Mouse (Mus musculus): Measurements from ENCODE around the gene Hist1h2ba.
A peak's percentile ranks its signal among the peaks of the same experiment; 100 is the strongest.

Hist1h2ba gene

DNA sequence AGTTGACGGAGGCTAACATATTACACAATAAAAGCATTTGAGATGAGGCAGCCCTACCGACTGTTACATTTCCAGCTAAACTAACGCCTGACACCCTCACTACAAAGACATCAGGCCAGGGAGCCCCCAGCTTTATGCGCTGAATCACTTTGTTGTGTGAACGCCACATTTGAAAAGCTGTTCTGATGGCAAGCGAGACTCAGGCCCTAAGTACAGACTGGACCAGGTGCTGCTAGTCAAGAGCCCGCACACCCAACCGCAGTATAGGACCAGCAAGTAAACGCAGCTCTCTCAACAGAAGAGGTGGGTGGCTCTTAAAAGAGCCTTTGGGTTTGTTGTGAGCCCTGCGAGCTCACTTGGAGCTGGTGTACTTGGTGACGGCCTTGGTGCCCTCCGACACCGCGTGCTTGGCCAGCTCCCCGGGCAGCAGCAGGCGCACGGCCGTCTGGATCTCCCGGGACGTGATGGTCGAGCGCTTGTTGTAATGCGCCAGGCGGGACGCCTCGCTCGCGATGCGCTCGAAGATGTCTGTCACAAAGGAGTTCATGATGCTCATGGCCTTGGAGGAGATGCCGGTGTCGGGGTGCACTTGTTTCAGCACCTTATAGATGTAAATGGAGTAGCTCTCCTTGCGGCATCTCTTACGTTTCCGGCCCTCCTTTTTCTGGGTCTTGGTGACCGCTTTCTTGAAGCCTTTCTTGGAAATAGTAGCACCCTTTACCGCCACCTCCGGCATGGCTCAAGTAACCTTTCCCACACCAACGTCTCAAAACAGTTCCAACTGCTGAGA is at the start of gene Hist1h2ba:
Hist1h2ba (minus strand) TSS at position 736 of the 790 bp plus-strand sequence.
- no peak for DNase-seq (ENCODE audit: low read depth, low spot score)

DNA sequence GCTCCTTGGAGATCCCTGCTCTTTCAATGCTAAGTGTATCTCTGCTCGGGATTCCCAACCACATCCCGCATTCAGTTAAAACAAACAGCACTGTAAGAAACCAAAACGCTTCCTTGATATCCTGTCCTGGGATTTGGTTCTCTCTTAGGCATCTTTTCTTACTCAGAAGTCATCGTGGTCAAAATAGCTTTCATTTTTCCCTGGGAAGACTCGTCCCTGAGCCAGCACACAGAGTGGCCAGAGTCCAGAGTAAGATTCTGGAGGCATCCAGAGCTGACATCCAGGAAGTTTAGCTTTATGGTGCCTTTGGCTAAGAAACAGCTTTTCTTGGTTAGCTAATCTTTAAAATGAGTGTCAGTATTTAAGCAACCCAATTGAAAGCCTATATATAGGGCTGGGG is 38.3 kb upstream of the Hist1h2ba start:
- DNase-seq (ENCODE audit: low read depth, low spot score) = no peak

DNA sequence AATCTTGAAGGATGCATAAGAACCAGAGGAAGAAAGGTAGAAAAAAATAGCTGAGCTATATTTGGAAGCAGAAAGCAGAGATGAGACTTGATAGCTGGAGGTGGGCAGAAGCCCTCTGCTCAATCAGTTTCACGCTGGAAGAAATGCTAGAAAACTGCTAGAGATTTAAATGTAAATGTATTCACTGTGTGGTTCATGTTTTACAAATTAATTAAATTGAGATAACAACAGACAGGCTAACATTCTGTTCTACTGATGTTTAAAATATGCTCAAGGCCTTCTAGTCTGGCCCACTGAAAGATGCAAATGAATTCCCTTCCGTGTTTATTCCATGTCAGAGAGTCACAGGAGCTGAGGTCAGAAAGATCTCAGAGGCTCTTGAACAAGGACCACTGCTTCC is 37.9 kb upstream of the Hist1h2ba start:
- DNase-seq (ENCODE audit: low read depth, low spot score) = no peak

DNA sequence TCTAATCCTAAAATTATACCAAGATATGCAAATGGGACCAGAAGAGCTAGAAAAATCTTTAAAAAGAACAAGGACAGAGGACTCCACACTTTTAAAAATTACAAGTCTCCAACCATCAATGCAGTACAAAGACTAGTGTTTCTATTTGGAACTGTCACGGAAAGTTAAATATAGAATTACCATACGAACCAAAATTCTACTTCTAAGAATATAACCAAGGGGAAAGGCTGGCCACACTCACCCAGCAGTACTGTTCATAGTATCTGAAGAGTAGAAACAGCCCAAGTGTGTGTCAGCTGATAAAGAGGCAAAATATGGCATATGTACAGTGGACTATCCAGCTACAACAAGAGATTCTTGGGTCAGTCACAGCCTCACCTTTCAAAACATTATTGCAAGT is 31.0 kb upstream of the Hist1h2ba start:
- DNase-seq (ENCODE audit: low read depth, low spot score) = no peak

DNA sequence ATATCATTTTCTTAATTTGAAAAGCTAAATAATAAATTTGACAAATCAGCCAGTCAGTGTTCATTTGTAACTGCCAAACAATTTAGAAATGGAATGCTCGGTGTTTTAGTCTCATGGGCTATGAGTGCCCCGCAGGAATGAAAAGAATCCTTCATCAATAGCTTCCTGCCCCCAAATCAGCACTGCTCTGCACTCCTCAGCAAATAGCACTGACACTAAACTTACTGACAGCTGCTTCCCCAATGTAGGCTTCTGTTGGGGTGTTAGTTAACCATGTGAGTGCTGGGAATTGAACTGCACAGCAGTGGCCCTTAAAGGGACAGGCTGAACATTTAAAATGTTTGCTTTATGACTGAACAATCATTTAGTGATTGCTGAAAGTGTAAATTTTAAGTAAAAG is 25.8 kb upstream of the Hist1h2ba start:
- no peak for DNase-seq (ENCODE audit: low read depth, low spot score)

DNA sequence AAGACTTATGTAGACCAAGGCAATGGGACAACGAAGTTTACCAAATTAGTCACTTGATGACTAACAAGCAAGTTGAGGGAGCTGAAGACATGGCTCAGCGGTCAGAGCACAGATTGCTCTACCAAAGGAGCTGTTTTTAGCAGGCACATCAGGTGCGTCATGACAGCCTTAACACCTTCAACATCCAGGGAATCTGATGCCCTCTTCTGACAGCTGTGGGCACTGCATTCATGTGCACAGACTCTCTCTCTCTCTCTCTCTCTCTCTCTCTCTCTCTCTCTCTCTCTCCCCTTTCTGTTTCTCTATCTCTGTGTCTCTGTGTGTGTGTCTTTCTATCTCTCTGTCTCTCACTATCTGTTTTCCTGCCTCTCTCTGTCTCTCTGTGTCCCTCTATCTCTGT is 17.0 kb upstream of the Hist1h2ba start:
- DNase-seq (ENCODE audit: low read depth, low spot score) = no peak

DNA sequence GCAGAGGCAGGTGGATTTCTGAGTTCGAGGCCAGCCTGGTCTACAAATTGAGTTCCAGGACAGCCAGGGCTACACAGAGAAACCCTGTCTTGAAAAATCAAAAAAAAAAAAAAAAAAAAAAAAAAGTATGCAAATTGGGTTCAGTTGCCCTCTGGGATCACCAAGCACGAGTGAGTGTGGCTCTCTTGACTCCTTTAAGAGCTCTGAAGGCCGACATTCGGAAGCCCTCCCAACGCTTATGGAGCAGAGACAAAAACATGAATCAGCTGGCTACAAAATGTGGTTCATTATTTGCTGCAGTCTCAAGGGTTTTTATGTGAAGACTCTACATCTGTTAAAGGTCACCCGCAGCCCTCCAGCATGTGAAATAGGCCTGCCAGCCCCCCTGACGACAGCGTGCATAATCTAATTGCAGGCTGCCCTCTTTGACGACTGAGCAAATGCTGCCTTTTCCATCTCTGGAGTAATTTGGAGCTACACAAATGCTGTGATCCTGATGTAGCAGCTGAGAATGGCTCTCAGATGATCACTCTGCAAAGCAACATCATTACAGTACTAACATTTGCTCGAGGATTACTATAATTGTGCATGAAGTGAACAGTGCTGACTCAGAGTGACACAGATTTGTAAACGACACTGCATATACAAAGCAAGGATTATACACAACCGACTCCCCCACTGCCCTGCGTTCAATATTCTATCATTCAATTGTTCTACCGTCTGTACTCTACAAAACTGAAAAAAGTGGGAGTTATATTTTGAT is 15.7 kb upstream of the Hist1h2ba start:
- no peak for DNase-seq (ENCODE audit: low read depth, low spot score)

DNA sequence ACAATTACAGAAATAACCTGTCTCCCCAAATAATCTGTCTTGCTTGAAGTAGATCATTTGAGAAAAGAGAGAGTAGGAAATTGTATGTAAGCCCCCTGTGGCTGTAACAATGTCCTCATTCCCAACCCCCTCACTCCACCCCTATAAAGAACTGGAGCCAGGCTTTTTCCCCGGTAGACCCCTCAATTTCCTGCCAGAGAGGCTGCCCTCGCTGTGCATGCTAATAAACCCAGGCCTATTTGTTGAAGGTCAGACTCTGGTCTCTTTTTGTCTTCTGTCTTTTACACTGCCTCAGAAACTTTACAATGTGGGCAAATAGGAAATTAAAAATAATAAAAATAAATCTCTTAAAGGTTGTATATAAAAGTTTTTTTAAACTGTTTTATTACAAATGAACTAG is 12.3 kb upstream of the Hist1h2ba start:
- no peak for DNase-seq (ENCODE audit: low read depth, low spot score)

DNA sequence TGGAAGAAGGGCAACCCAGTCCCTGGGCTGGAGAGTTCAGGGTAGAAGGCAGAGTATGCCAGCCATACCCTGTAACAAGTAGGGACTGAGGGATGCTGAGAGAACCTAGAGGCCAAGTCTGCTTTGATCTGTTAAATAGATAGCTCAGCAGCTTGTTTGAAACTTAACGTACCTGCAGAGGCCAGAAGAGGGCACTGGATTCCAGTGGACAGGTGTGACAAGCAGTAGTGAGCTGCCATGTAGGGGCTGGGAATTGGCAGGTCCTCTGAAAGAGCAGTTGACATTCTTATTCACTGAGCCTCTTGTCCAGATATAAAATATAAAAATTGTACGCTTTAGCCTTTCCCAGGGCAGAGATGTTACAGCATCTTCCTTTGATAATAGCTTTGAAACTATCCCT is 8.9 kb upstream of the Hist1h2ba start:
- no peak for DNase-seq (ENCODE audit: low read depth, low spot score)

DNA sequence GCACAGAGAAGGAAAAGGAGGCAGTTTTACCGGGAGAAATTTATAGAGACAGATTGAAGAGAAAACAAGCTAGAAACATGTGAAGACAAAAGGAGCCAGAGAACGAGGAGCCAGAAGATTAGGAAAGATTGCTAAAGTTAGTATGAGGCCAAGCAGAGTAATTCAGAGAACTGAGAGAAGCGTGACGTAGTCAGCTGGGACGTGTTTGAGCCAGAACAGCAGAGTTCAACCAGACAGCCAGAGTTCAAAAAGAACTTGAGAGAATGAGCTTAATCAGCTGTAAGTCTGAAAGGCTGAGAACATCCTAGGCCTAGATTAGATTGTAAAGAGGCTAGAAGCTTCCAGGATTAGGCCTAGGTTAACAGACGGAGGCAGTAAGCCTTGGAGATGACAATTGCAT is 6.3 kb upstream of the Hist1h2ba start:
- no peak for DNase-seq (ENCODE audit: low read depth, low spot score)

DNA sequence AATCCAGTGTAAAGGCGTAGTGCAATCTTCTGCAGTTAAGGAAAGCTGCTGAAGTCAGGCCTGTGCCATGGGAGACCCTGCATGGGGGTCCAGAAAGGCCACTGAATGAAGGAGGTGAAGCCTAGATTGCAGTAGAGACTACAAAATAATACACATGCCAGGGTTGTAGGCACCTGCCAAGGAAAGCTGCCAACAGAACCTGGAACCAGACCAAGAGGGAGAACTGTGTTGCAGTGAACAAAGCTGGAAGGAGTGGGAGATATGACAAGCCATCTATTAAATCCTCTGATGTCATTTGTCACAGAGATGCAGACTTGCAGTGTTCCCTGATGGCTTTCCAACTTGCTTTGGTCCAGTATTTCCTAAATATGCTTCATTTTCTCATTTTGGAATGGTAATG is 4.7 kb upstream of the Hist1h2ba start:
- DNase-seq (ENCODE audit: low read depth, low spot score) = no peak

DNA sequence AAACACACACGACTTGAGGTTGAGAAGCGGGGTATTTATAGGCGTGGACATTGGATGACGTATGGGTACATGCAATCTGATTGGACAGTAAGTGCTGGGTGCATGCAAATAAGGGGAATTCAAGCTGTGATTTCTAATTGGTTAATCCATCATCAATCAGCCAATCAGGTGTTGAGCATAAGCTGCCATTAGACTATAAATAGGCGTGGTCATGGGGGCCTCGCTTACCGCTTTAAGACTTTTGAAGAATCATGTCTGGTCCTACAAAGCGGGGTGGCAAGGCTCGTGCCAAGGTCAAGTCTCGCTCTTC is 210 bp upstream of the Hist1h2ba start, which contains the start of gene Hist1h2aa:
Hist1h2aa (plus strand) TSS at position 252 of the 310 bp plus-strand sequence.
- no peak for DNase-seq (ENCODE audit: low read depth, low spot score)

DNA sequence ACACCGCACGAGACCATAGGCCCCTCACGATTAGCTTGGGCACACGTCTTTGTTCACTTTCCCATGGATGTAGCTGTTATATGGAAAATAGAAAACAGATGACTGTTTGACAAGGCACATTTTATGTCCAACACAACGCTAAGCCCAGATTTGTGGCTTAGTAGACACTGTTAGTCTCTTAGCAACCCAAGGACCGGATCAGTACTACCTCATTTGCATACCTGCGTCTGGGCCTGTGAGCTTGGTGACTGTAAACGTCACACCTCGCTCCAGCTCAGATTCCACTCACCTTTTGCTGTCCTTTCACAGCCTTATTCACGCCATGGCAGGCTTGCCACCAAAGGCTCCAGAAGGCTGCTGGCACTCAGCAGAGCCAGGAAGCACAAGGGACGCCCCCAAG is 3.1 kb downstream of the Hist1h2ba start:
- peak; percentile 54 for DNase-seq (ENCODE audit: low read depth, low spot score)

DNA sequence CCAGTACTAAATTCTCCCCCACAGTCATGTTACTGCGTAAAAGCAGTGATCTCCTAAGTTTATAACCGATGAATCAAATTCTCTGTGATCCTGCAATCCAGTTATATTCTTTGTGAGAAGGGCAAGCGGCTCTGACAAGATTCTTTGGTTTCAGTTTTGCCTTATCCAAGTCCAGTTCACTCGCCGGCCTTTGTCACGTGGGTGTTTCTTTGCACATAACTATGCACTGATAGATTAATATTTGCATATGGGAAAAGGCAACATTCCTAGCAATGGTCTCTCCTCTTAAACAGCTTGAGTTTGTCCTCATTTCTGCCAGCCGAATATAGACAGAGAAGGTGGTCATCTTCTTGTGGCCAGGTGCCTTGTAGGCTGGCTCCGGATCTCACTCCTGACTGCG is 3.5 kb downstream of the Hist1h2ba start:
- DNase-seq (ENCODE audit: low read depth, low spot score) = no peak

DNA sequence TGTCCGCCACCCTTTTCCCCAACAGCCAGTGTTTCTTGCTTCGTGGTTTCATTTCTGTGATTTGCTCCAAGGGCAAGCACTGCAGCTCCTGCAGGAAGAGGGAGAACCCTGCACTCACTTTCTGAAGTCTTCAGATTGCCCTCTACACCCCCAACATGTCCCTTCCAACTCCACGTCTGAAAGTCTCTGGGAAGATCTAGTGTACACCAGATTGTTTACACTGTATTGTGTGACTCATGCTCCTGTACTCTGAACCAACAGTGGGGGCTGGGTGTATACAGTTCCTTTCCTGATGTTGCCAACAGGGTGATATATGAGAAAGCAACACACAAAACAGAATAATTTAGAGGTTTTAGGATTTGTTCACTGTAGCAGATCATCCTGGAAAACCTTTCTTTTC is 5.3 kb downstream of the Hist1h2ba start:
- no peak for DNase-seq (ENCODE audit: low read depth, low spot score)

DNA sequence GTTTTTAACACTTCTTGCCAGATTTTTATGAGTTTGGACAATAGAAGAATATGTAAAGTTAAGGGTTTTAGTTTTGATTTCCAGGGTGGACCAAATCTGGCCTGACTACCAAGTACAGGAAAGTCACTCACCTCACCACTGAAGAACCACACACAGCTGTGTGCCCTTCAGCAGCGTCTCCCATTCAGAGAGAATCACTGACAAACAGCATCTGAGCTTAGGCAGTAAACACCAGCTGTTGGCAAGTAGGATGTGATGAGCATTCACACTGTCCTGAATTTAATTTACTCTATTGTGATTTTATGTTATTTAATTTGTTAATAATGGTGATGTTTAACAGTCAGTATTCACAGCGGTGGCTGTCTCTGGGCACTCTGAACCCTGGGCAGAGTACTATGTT is 8.2 kb downstream of the Hist1h2ba start:
- no peak for DNase-seq (ENCODE audit: low read depth, low spot score)

DNA sequence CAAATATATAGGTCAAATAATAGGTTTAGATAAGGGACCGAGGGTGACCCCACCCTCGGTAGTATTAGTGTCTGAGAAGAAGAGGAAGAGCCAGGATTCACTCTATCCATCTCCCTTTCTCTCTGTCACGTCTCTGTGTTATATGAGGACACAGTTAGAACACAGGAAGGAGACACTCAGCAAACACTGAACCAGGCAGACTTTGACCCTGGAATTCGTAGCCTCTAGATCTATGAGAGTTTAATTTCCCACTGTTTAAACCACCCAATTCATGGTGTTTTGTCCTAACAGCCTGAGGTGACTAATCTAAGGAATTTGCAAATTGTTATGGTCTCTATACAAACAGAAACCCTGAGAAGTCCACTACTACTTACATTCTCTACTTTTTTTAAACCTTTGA is 16.3 kb downstream of the Hist1h2ba start:
- no peak for DNase-seq (ENCODE audit: low read depth, low spot score)

DNA sequence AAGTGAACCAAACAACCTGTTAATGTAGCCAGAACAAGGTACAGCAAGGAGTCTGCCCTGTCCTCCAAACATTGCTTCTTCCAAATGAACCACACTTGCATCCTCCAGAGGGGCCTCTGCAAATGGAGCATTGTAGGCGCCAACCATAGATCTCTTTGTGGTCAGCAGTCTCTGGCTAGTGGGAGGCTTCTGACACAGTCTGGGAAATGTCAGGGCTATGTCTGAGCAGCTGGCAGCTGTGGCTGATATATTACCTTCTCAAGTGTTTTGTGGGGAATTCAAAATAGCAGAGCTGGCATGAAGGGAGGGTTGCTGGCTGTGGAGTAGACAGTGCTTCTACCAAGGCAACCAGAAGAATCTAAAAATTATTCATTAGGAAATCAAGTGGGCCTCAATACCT is 17.8 kb downstream of the Hist1h2ba start:
- DNase-seq (ENCODE audit: low read depth, low spot score) = no peak

DNA sequence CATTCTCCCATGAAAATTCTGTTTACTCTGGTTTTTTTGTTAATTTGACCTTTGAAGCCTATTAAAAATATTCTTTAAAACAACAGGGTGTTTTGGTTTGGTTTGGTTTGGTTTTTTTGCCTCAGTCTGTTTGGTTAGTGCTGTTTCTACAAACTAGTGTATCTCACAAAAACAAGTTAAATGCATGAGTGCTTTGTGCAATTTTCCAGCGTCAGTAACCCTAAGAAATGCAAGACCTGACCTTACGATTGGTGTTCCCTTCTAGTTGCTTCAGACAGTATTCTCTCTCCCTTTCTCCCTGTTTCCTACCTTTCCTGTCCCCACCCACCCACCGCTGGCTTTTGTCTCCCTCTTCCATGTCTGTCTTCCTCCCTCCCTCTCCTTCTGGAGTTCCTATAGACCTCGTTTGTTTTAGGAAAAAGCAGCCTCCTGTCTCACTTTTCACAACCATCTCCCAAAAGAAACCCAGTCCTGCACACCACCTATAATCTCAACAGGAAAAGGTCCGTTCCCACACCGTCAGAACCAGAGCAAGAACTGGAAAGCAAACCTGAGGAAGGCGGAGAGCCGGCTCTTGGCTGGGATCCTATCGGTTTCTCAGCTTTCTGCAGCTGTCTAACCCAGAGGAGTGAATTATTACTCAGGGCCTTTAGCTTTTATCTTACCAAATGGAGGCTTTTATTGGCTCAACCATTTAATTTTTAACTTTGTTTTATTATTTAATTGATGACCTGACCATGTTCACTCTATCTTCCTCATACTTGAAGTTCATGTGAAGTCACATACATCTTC is 19.4 kb downstream of the Hist1h2ba start, which contains the start of gene Slc17a4:
Slc17a4 (minus strand) TSS at position 634 of the 792 bp plus-strand sequence.
- DNase-seq (ENCODE audit: low read depth, low spot score) = no peak

DNA sequence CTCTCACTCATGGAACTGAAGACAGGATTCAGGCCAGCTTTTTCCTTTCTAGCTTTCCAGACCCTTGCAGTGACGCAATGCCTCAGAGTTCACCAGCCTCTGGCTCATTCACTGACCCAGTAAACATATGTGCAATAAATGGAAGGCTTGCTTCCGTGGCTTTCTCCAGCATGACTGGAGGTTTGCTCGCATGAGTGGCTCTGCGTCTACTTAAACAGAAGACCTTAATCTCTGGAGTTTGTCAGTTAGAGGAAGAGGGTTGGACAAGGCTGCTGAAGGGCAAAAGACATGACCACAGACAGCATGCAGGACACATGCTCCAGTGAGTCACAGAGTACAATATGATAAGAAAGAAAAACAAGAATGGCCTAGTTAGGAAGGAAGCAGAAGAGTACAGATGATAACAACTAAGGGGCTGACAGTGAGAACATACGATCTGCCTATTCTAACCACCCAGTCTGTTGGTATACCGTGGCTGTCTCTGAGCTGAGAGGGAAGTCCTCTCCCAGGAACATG is 20.1 kb downstream of the Hist1h2ba start:
- DNase-seq (ENCODE audit: low read depth, low spot score) = no peak

DNA sequence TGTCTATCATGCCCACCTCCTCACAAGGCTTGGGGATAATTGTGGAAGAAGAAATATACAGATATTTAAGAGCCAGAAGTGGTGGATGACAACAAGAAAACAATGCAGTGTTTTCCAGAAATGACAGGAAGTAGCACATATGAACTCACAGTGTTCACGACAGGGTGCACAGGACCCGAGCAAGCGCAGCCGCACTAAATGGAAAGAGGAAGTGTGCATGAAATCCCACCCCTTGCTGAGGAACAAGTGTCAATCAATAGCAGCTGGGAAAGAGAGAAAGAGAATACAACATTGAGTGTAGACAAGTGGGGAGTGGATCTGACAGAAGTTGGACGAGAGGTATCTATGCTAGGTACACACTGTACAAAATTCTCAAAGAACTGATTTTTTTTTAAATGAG is 22.6 kb downstream of the Hist1h2ba start:
- DNase-seq (ENCODE audit: low read depth, low spot score) = no peak

DNA sequence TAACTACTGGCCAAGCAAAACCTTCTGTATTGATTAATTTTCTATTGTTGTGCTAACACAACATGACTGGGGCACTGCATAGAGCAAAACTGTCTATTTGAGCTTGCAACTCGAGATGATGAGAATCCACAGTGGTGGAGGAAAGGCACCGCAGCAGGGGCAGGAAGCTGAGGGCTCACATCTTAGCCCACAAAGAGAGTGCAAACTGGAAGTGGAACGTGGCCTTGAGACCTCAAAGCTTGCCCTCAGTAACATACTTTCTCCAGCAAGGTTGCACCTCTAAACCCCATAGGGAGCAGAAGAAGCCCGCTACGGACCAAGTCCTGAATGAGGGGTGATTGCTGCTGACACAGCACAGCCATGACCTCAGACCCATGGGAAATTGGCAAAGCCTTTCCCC is 23.8 kb downstream of the Hist1h2ba start:
- no peak for DNase-seq (ENCODE audit: low read depth, low spot score)
